Mouse (Mus musculus) spleen, adult 2 months (tissue): ENCODE results near the gene Camta1.

ENCODE experiments used
- CTCF ChIP-seq: fragments of 200-500 bp; IDR thresholded peaks from 2 replicates; pipeline ENCODE4 v1.5.1; 2011; ENCODE audit warnings: mild to moderate bottlenecking, inconsistent platforms; ENCODE audit not compliant: insufficient read depth, insufficient read length, insufficient replicate concordance; ENCODE audit errors: extremely low read depth
- POLR2A ChIP-seq: fragments of 200-500 bp; IDR thresholded peaks from 2 replicates; pipeline ENCODE4 v1.6.1; 2011; ENCODE audit warnings: low read depth, low read length, inconsistent platforms

DNA sequence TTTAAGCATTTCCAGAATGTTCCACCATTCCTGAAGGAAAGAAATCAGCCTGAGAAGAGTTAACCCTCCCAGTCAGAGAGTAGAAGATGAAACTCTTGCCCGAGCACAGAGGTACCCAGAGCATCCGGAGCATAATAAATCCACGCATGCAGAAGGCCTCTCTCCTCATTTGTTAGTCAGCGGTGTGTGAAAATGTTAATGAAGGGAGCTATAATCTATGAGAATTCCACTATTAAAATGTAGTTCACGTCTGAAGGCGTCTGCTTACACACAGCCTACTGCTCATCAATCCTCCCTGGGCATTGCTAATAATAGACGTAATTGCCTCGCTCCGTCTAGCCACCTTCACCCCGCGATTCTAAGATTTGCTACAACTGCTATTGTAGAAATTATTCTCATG is 165.7 kb downstream of the Camta1 start:
- TF ChIP-seq CTCF (no peak), POLR2A (no peak)
